Mouse (Mus musculus): ENCODE data around the gene Ttc3. TPM values are rescaled to one million over a fixed set of nuclear protein-coding genes. Genes with fewer than 3 reads are reported as not detected.
"Not testable (repeated sequence)": the region's sequence is repeated elsewhere in the genome, so short reads cannot be mapped to it uniquely, and the experiment has no call there.

Ttc3 gene
- total RNA-seq, 2 experiments from 2014 or later: 12.0 to 39.3 TPM

- ATAC-seq (ENCODE audit: poor library complexity, severe bottlenecking): no peak
Observed at GRCm38 (mm10) chr16:94489326-94489725, 118.9 kb downstream of the Ttc3 start.

- ATAC-seq (ENCODE audit: poor library complexity, severe bottlenecking): not testable (repeated sequence)
Observed at GRCm38 (mm10) chr16:94497176-94497575, 126.8 kb downstream of the Ttc3 start.

- ATAC-seq (ENCODE audit: poor library complexity, severe bottlenecking): peak; percentile 78
Observed at GRCm38 (mm10) chr16:94497911-94498310, 127.5 kb downstream of the Ttc3 start.

GRCm38 (mm10) chr16:94504192-94504591 lies 133.8 kb downstream of the Ttc3 start:
- peak; percentile 74 for ATAC-seq (ENCODE audit: poor library complexity, severe bottlenecking)

- ATAC-seq (ENCODE audit: poor library complexity, severe bottlenecking): no peak
Observed at GRCm38 (mm10) chr16:94507071-94507470, 136.7 kb downstream of the Ttc3 start.

GRCm38 (mm10) chr16:94508769-94509168 lies 138.4 kb downstream of the Ttc3 start:
- ATAC-seq (ENCODE audit: poor library complexity, severe bottlenecking): no peak

GRCm38 (mm10) chr16:94509983-94510382 lies 139.6 kb downstream of the Ttc3 start:
- no peak for ATAC-seq (ENCODE audit: poor library complexity, severe bottlenecking)

GRCm38 (mm10) chr16:94517606-94518005 lies 147.2 kb downstream of the Ttc3 start:
- no peak for ATAC-seq (ENCODE audit: poor library complexity, severe bottlenecking)

Other genes with a start within 250 kb of the Ttc3 start
- 22.8 and 25.3 TPM in 2 replicates for gene Hlcs, start 57.0 kb upstream of the Ttc3 start, total RNA-seq (2015)
- 14.8 and 21.9 TPM in 2 replicates for gene Hlcs, start 57.0 kb upstream of the Ttc3 start, total RNA-seq (2017)
- 0.23 TPM in 1 of 2 replicates, not detected in the other for gene Ripply3, start 42.2 kb upstream of the Ttc3 start, total RNA-seq (2015)
- not detected in 2 replicates for gene Ripply3, start 42.2 kb upstream of the Ttc3 start, total RNA-seq (2017)
- gene Pigp, start 1.2 kb downstream of the Ttc3 start, total RNA-seq (2015): 9.9 and 11.1 TPM in 2 replicates
- 4.8 and 10.2 TPM in 2 replicates for gene Pigp, start 1.2 kb downstream of the Ttc3 start, total RNA-seq (2017)
- gene Vps26c, start 156.2 kb downstream of the Ttc3 start, total RNA-seq (2015): 39.2 and 43.3 TPM in 2 replicates
- 45.6 and 46.0 TPM in 2 replicates for gene Vps26c, start 156.2 kb downstream of the Ttc3 start, total RNA-seq (2017)
- gene Dyrk1a, start 199.4 kb downstream of the Ttc3 start, total RNA-seq (2015): 65.9 and 67.4 TPM in 2 replicates
- gene Dyrk1a, start 199.4 kb downstream of the Ttc3 start, total RNA-seq (2017): 62.2 and 66.8 TPM in 2 replicates

Data from megakaryocyte, adult 5-6 weeks (primary cell).